Mouse (Mus musculus) cerebellum, adult 11-12 months (tissue): ENCODE measurements around the gene Pan2.
"Not testable (repeated sequence)": the region's sequence is repeated elsewhere in the genome, so short reads cannot be mapped to it uniquely, and the experiment has no call there.

ENCODE experiments used
- DNase-seq: peaks from one replicate; pipeline ENCODE4 v3.0.0; 2022

The Pan2 gene

DNA sequence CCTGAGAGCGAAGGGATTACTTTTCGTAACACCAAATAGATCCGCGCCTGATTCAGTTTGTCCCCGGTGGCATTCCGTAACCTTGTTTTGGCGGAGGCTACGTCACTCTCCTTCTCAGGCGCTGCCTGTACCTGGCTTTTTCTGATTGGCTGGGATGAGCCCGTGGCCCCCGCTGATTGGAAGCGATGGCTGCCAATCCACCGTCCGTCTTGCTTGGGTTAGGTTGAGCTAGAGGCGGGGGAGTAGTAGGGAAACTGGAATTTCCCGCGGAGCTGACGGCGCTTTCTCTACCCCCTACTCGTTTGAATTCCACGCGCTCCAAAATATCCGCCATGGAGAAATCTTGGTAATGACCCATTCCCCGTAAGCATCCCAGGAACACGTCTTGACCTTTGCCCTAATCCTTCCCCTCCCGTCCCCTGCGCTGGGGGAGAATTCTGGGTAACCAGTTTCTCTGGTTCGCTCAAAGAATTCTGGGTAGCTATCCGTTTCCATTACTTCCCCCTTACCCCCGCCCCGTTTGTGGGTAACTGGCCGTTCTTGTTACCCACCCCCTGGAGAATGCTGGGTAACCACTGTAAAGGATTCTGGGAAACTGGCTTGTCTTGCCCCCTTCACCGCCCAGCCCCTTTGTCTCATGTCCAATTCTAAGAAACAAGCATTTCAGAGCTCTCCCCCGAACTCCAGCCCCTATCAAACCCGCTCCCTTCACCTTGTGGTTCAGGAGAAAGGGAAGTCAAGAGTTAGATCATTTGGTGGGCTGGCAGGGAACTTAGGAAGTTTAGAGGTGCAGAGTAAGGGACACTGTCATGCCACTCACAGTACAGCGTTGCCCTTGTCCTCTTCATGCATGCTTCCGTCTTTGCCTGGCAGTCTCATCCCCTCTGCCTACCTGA, at the start of gene Pan2:
TSS of gene Pan2 (plus strand) at position 210 of the 896 bp plus-strand sequence.
- peak; percentile 99 for DNase-seq

- no peak for DNase-seq
Observed at GRCm38 (mm10) chr10:128253677-128254255, 49.4 kb upstream of the Pan2 start, which contains the start of gene Apon. Apon (plus strand) TSS chr10:128254096.

DNA sequence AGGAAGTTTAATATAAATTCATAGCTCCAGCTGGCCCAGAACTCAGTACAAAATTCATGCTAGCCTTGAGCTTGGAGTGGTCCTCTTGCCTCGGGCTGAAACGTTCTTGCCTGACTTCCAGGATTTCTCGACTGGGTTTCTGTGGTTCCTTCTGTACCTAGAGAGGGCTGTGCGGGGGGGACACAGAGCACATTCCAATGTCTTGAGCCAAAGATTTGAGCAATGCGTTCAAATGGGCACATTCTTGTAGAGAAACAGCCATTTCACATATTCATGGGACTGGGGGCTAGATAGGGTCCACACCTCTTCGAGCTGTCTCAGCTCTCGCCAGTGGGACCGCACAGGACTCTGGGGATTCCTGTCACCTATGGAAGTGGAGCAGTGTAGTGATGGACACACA, 47.2 kb upstream of the Pan2 start:
- no peak for DNase-seq

- DNase-seq = no peak
Observed at GRCm38 (mm10) chr10:128256328-128256727, 46.8 kb upstream of the Pan2 start.

- no peak for DNase-seq
Observed at GRCm38 (mm10) chr10:128258953-128259352, 44.2 kb upstream of the Pan2 start.

DNA sequence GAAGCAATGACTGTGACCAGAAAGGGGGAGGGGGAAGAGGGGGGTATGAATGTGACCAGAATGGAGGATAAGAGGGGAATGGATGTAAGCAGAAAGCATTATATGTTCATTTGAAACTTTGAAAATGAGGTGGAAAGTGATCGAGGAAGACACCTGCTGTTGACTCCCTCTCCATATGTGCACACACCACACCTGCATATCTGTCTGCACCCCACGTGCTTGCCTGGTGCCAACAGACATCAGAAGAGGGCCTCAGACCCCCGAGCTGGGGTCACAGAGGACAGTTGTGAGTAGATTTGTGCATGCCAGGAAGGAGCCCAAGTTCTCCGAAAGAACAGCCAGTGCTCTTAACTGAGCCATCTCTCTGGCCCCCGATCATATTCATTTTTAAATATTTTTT, 43.2 kb upstream of the Pan2 start:
- DNase-seq = no peak

DNA sequence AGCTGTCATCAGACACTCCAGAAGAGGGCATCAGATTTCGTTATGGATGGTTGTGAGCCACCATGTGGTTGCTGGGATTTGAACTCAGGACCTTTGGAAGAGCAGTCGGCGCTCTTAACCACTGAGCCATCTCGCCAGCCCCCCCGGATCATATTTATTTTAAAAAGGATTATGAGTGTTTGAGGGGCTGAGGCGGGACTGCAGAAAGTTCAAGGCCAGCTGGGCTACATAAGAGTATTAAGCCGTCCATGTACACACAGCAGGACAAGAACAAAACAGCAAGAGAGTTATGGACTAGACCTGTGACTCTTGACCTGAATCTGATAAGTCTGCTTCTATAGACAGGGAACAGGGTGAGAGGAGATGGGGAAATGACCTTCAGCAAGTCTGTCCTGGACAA, 42.8 kb upstream of the Pan2 start:
- not testable (repeated sequence) for DNase-seq

- DNase-seq = peak; percentile 35
Observed at GRCm38 (mm10) chr10:128262300-128262699, 40.8 kb upstream of the Pan2 start.

- DNase-seq = no peak
Observed at GRCm38 (mm10) chr10:128263393-128264310, 39.5 kb upstream of the Pan2 start.

DNA sequence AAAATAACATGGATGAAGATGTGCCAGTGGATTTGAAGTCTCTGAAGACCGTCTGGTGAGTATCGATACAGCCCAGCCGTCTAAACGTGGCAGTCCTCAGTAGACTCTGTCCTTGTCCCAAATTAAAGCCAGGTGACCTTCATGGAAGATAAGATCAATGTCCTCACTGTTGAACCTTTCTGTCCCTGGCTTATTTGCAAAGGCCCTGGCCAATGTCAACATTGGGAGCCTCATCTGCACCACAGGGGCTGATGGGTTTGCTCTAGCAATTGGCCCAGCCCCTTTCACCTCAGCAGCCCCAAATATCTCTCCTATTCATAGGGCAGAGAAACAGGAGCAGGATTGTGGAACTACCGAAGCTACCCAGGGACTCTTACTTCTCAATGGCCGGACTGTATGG, 34.8 kb upstream of the Pan2 start, which contains the start of gene Apof:
TSS of gene Apof (plus strand) at position 301 of the 400 bp plus-strand sequence.
- DNase-seq = no peak

GRCm38 (mm10) chr10:128269206-128269910, 33.8 kb upstream of the Pan2 start:
- DNase-seq = no peak

- DNase-seq = peak; percentile 98
Observed at GRCm38 (mm10) chr10:128270287-128270841, 32.8 kb upstream of the Pan2 start, which contains the start of gene Stat2. Stat2 (plus strand) TSS chr10:128270559.

DNA sequence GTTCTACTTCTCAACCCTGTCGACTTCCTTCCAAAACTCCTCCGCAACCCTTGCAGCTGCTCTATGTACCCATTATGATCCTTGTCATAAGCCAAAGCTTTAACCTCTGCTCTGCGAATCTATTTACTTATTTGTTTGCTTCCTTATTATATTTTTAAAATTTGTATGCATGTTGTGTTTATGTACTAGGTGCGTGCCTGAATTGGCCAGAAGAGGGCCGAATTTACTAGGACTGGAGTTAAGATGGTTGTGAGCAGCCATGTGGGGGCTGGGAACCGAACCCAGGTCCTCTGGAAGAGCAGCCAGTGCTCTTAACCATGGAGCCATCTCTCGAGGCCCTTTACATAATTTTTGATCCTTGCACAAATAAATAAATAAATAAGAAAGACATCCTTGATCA, 32.3 kb upstream of the Pan2 start:
- DNase-seq = no peak

- no peak for DNase-seq
Observed at GRCm38 (mm10) chr10:128271883-128272282, 31.3 kb upstream of the Pan2 start.

- DNase-seq = not testable (repeated sequence)
Observed at GRCm38 (mm10) chr10:128272819-128273439, 30.2 kb upstream of the Pan2 start.

DNA sequence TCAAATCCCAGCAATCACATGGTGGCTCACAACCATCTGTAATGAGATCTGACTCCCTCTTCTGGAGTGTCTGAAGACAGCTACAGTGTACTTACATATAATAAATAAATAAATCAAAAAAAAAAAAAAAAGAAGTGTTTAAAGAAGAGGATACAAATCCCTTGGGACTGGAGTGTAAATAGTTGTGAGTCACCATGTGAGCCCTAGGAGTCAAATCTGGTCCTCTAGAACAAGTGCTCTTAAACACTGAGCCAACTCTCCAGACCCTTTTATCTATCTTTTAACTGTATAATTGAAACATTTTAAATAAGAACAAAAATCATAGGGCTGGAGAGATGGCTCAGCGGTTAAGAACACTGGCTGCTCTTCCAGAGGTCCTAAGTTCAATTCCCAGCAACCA, 27.8 kb upstream of the Pan2 start:
- DNase-seq = not testable (repeated sequence)

DNA sequence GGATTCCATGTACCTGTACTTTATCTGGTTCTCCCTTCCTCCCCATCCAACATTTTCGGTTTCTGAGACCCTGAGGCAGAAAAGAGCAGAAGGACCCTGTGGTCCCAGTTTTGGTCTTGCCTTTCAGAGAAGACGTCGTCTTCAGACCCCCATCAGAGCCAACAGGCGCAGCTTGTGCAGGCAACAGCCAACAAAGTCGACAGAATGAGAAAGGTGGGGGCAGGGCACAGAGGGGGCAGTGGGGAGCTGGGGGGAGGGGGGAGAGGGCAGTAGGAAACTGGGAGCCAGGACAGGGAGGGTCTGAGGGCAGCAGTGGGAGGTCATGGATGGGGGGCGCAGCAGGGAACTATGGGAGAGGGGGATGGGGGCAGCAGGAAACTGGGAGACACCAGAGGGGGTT, 25.0 kb upstream of the Pan2 start:
- no peak for DNase-seq

DNA sequence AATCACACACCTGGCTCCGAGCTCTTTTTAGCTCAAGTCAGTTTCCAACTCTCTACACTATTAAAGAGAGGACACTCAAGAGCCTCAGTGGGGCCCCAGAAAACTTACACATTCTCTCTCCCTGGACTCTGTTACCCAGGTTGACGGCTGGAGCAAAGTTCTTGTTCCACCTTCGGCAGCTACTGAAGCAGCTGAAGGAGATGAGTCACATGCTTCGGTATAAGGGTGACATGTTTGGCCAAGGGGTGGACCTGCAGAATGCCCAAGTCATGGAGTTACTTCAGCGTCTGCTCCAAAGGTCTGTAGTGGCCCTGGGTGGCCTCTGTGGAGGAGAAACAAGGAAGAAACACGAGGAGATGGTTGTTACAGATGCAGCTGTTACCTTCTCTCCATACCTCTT, 22.2 kb upstream of the Pan2 start:
- no peak for DNase-seq

- no peak for DNase-seq
Observed at GRCm38 (mm10) chr10:128281682-128282081, 21.5 kb upstream of the Pan2 start.

- DNase-seq = no peak
Observed at GRCm38 (mm10) chr10:128282886-128283450, 20.2 kb upstream of the Pan2 start.
